Mouse (Mus musculus) limb, embryonic 10.5 days (tissue): ENCODE measurements around the gene Syngap1. TPM values are rescaled to one million over a fixed set of nuclear protein-coding genes. Genes with fewer than 3 reads are reported as not detected.

Source experiments
- DNase-seq: peaks from one replicate; pipeline ENCODE4 v3.0.0-alpha.2; 2017; ENCODE audit warnings: low spot score
- H3K27ac ChIP-seq: fragments of 300-500 bp; sonication (generic); 2 replicates; pipeline ENCODE4 v1.5.1; 2016; ENCODE audit warnings: mild to moderate bottlenecking
- H3K27me3 ChIP-seq: fragments of 300-500 bp; sonication (generic); 2 replicates; pipeline ENCODE4 v1.6.1; 2016; ENCODE audit warnings: low read depth, mild to moderate bottlenecking; ENCODE audit not compliant: poor library complexity, severe bottlenecking
- H3K36me3 ChIP-seq: fragments of 300-500 bp; sonication (generic); 2 replicates; pipeline ENCODE4 v1.6.1; 2016; ENCODE audit warnings: mild to moderate bottlenecking, moderate library complexity
- H3K4me1 ChIP-seq: fragments of 300-500 bp; sonication (generic); 2 replicates; pipeline ENCODE4 v1.6.1; 2016
- H3K4me3 ChIP-seq: fragments of 300-500 bp; sonication (generic); 2 replicates; pipeline ENCODE4 v1.5.1; 2016; ENCODE audit warnings: mild to moderate bottlenecking, moderate library complexity
- H3K9me3 ChIP-seq: fragments of 300-500 bp; sonication (generic); replicated peaks from 2 replicates; pipeline ENCODE4 v1.6.1; 2016; ENCODE audit warnings: mild to moderate bottlenecking
- WGBS: fragments of 180-500 bp; shearing (Covaris S2); methylation state at CpG from one replicate; pipeline ENCODE4 v1.1.7; 2016; 5-methylcytosine and 5-hydroxymethylcytosine counted together
- polyA plus RNA-seq: library from polyadenylated mRNA; unstranded; fragments of >200 nt; fragmentation: Nextera tagmentation; extraction: Ambion mirVana; gene quantifications from 2 replicates; pipeline ENCODE4 v1.2.1, GENCODE M21; 2016

The Syngap1 gene
- polyA plus RNA-seq, 1 experiment from 2014 or later = 2.8 TPM

DNA sequence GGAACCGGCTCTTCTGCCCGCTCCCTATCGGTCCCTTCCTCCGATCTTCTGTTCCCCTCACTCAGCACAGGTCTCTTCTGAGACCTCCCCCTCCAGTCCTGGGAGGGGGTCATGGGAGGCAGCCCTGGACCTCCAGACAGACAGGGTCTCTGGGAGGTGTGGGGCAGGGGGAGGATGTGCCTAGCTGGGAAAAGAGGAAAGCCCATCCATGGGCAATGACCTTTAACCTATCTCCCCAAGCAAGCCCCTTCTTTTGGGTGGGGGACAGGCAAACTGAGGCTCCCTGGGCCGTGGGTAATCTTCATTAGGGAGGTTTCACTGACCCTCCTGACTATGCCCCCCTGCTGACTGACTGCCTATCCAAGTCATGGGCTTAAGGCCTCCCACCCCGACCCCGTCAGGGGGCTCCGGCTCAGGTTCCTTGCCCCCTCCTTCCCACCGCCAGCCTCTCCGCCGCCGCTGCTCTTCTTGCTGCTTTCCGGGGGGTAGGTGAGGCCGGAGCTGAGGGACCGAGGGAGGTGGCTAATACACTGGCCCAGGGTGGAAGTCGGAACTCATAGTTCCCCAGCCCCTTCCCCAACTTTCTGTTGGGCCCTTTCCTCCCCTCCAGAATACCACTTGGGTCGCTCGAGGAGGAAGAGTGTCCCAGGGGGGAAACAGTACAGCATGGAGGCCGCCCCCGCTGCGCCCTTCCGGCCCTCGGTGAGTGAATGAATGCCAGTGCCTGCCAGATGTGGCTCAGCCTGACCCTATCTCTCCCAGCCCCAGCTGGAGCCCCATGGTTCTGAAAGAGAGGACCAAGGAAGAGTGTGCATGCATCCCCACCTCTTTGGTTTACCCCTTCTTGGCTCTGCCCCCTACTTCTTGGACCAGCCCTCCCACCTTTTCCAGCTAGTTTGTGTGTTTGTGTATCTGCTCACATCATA lies 11.2 kb downstream of the Syngap1 start:
- peak overlapping the region; percentile 93 for H3K27ac ChIP-seq
- DNase-seq = no peak
- peaks cover 5% of the 10 kb centered on the region for H3K27me3 ChIP-seq
- WGBS = 1% methylated on average over 23 of the region's 23 CpGs
- H3K9me3 ChIP-seq = no peaks in the 10 kb centered on the region
- peaks cover 33% of the 10 kb centered on the region for H3K36me3 ChIP-seq
- peaks cover 75% of the 10 kb centered on the region for H3K4me1 ChIP-seq
- peak overlapping the region; percentile 80 for H3K4me3 ChIP-seq

- H3K4me3 ChIP-seq = peak overlapping the region; percentile 80
- H3K36me3 ChIP-seq = peaks cover 42% of the 10 kb centered on the region
- H3K4me1 ChIP-seq = peaks cover 67% of the 10 kb centered on the region
- whole genome bisulfite sequencing = 27% methylated on average over 6 of the region's 6 CpGs
- no peaks in the 10 kb centered on the region for H3K27me3 ChIP-seq
- no peak for DNase-seq
- no peaks in the 10 kb centered on the region for H3K9me3 ChIP-seq
- peak overlapping the region; percentile 93 for H3K27ac ChIP-seq
These were observed 12.1 kb downstream of the Syngap1 start for GRCm38 (mm10) chr17:26953201-26953600.

GRCm38 (mm10) chr17:26953726-26954125 lies 12.7 kb downstream of the Syngap1 start:
- Histone ChIP-seq H3K4me1 (peaks cover 62% of the 10 kb centered on the region), H3K27ac (peak overlapping the region; percentile 93), H3K9me3 (no peaks in the 10 kb centered on the region), H3K36me3 (peaks cover 48% of the 10 kb centered on the region), H3K4me3 (peak overlapping the region; percentile 80), H3K27me3 (no peaks in the 10 kb centered on the region)
- DNase-seq = no peak
- 16% methylated on average over 15 of the region's 16 CpGs for WGBS

DNA sequence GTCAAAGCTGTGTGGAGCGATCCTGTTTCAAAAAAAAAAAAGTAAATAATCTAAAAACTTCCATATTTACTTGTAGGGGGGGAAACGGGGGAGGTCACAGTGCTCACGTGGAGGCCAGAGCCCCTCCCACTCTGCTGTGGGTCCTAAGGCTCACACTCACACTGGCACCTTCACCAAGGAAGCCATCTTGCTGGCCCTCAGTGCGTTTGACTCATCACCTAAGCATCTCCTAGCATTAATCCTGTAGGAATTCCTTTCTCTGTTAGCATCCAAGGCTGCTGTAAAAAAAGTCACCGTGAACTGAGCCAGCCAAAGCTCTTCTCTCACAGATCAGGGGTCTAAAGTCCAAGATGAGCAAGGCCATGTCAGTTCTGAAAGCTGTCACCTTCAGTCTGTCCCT lies 15.3 kb downstream of the Syngap1 start:
- Histone ChIP-seq H3K4me1 (peaks cover 36% of the 10 kb centered on the region), H3K36me3 (peaks cover 73% of the 10 kb centered on the region), H3K27ac (no peak overlapping the region), H3K27me3 (no peaks in the 10 kb centered on the region), H3K4me3 (no peak overlapping the region), H3K9me3 (no peaks in the 10 kb centered on the region)
- DNase-seq = no peak
- WGBS = 89% methylated on average over 5 of the region's 5 CpGs

DNA sequence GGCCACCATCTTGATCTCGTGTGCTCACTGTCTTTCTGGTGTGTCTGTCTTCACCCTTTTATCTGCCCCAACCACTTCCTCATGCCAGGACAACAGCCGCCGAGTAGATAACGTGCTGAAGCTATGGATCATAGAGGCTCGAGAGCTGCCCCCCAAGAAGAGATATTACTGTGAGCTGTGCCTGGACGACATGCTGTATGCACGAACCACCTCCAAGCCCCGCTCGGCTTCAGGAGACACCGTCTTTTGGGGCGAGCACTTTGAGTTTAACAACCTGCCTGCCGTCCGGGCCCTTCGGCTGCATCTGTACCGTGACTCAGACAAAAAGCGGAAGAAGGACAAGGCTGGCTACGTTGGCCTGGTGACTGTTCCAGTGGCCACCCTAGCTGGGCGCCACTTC lies 15.8 kb downstream of the Syngap1 start:
- WGBS = 95% methylated on average over 18 of the region's 18 CpGs
- Histone ChIP-seq H3K4me1 (peaks cover 30% of the 10 kb centered on the region), H3K27ac (no peak overlapping the region), H3K36me3 (peaks cover 79% of the 10 kb centered on the region), H3K9me3 (no peaks in the 10 kb centered on the region), H3K4me3 (no peak overlapping the region), H3K27me3 (no peaks in the 10 kb centered on the region)
- DNase-seq = no peak

DNA sequence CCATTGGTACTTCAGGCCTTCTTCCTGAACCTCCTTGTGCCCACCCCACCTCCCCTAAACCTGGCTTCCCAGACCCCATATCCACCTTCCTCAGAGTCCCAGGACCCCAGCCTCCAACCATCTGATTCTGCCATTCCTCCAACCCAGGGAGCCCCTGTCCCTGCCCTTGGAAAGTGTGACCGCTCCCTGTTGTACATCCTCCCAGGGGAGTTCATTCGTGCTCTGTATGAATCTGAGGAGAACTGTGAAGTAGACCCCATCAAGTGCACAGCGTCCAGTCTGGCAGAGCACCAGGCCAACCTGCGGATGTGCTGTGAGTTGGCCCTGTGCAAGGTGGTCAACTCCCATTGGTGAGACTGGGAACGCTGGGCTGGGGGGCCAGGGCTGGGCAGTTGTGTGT lies 16.8 kb downstream of the Syngap1 start:
- H3K9me3 ChIP-seq = no peaks in the 10 kb centered on the region
- no peak for DNase-seq
- H3K27ac ChIP-seq = no peak overlapping the region
- no peaks in the 10 kb centered on the region for H3K27me3 ChIP-seq
- peaks cover 86% of the 10 kb centered on the region for H3K36me3 ChIP-seq
- 93% methylated on average over 5 of the region's 5 CpGs for WGBS
- peaks cover 21% of the 10 kb centered on the region for H3K4me1 ChIP-seq
- H3K4me3 ChIP-seq = no peak overlapping the region

DNA sequence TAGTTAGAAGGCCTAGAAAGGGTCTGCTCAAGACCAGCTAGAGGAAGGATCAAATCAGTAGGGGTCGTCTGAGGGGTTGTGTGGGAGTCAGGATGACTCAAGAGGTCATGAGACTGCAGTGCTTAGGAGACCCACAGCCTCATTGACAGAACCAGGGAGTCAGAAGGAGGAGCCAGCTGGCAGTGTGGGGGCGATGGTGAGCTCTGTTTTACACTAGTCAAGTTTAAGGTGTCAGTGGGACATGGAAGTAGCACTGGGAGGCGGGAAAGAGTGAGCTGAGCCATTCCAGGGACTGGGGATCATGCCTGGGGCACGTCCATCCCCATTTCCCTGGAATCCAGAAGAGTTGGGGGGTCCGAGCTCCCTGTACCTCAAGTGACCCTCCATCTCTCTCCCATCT lies 17.8 kb downstream of the Syngap1 start:
- Histone ChIP-seq H3K27me3 (no peaks in the 10 kb centered on the region), H3K4me3 (no peak overlapping the region), H3K4me1 (peaks cover 10% of the 10 kb centered on the region), H3K9me3 (no peaks in the 10 kb centered on the region), H3K27ac (no peak overlapping the region), H3K36me3 (peaks cover 95% of the 10 kb centered on the region)
- DNase-seq = no peak
- 57% methylated on average over 5 of the region's 5 CpGs for WGBS

- Histone ChIP-seq H3K9me3 (no peaks in the 10 kb centered on the region), H3K4me3 (no peak overlapping the region), H3K36me3 (peaks cover 98% of the 10 kb centered on the region), H3K4me1 (0 out of 2 replicates have a peak, but pooled peaks cover 2% of the 10 kb centered on the region), H3K27ac (no peak overlapping the region), H3K27me3 (no peaks in the 10 kb centered on the region)
- no peak for DNase-seq
- 91% methylated on average over 4 of the region's 4 CpGs for WGBS
These were observed 18.8 kb downstream of the Syngap1 start for GRCm38 (mm10) chr17:26959815-26960214.

DNA sequence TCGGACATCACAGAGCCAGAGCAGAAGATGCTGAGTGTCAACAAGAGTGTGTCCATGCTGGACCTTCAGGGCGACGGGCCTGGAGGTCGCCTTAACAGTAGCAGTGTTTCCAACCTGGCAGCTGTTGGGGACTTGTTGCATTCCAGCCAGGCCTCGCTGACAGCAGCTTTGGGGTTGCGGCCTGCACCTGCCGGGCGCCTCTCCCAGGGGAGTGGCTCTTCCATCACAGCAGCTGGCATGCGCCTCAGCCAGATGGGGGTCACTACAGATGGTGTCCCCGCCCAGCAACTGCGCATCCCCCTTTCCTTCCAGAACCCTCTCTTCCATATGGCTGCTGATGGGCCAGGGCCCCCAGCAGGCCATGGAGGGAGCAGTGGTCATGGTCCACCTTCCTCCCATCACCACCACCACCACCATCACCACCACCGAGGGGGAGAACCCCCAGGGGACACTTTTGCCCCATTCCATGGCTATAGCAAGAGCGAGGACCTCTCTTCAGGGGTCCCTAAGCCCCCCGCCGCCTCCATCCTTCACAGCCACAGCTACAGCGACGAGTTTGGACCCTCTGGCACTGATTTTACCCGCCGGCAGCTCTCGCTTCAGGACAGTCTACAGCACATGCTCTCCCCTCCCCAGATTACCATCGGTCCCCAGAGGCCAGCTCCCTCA lies 20.7 kb downstream of the Syngap1 start:
- peaks cover 98% of the 10 kb centered on the region for H3K36me3 ChIP-seq
- no peaks in the 10 kb centered on the region for H3K4me1 ChIP-seq
- H3K9me3 ChIP-seq = no peaks in the 10 kb centered on the region
- no peak overlapping the region for H3K27ac ChIP-seq
- DNase-seq = no peak
- WGBS = 92% methylated on average over 21 of the region's 21 CpGs
- no peak overlapping the region for H3K4me3 ChIP-seq
- no peaks in the 10 kb centered on the region for H3K27me3 ChIP-seq

GRCm38 (mm10) chr17:26966993-26967392 lies 25.9 kb downstream of the Syngap1 start:
- H3K27me3 ChIP-seq = no peaks in the 10 kb centered on the region
- peaks cover 21% of the 10 kb centered on the region for H3K4me1 ChIP-seq
- H3K9me3 ChIP-seq = no peaks in the 10 kb centered on the region
- no peak for DNase-seq
- WGBS = 85% methylated on average over 11 of the region's 11 CpGs
- H3K36me3 ChIP-seq = peaks cover 87% of the 10 kb centered on the region
- H3K27ac ChIP-seq = no peak overlapping the region
- no peak overlapping the region for H3K4me3 ChIP-seq

- Histone ChIP-seq H3K27me3 (no peaks in the 10 kb centered on the region), H3K4me1 (peaks cover 24% of the 10 kb centered on the region), H3K4me3 (no peak overlapping the region), H3K27ac (no peak overlapping the region), H3K36me3 (peaks cover 83% of the 10 kb centered on the region), H3K9me3 (no peaks in the 10 kb centered on the region)
- 90% methylated on average over 6 of the region's 6 CpGs for WGBS
- no peak for DNase-seq
These were observed 26.4 kb downstream of the Syngap1 start for GRCm38 (mm10) chr17:26967477-26967876.

GRCm38 (mm10) chr17:26968200-26968611 lies 27.2 kb downstream of the Syngap1 start:
- no peaks in the 10 kb centered on the region for H3K9me3 ChIP-seq
- DNase-seq = no peak
- H3K36me3 ChIP-seq = peaks cover 75% of the 10 kb centered on the region
- peaks cover 25% of the 10 kb centered on the region for H3K4me1 ChIP-seq
- 85% methylated on average over 6 of the region's 6 CpGs for WGBS
- H3K27me3 ChIP-seq = no peaks in the 10 kb centered on the region
- H3K27ac ChIP-seq = no peak overlapping the region
- no peak overlapping the region for H3K4me3 ChIP-seq

GRCm38 (mm10) chr17:26969257-26969656 lies 28.2 kb downstream of the Syngap1 start:
- no peak for DNase-seq
- H3K27ac ChIP-seq = no peak overlapping the region
- 93% methylated on average over 6 of the region's 6 CpGs for WGBS
- no peaks in the 10 kb centered on the region for H3K27me3 ChIP-seq
- H3K36me3 ChIP-seq = peaks cover 70% of the 10 kb centered on the region
- no peak overlapping the region for H3K4me3 ChIP-seq
- H3K9me3 ChIP-seq = no peaks in the 10 kb centered on the region
- peaks cover 34% of the 10 kb centered on the region for H3K4me1 ChIP-seq
